Mouse (Mus musculus) liver, embryonic 16.5 days (tissue): ENCODE results near the gene Ncoa5. TPM values are rescaled to one million over a fixed set of nuclear protein-coding genes. Genes with fewer than 3 reads are reported as not detected.
A peak's percentile ranks its signal among the peaks of the same experiment; 100 is the strongest.

Experiments used
- ATAC-seq: fragments of 200-750 bp; cut with Nextera tagmentation; 2 replicates; pipeline ENCODE4 v1.8.0; 2017; ENCODE audit warnings: low read depth, mild to moderate bottlenecking, moderate number of reproducible peaks, moderate library complexity
- H3K27ac ChIP-seq: fragments of 300-500 bp; sonication (generic); 2 replicates; pipeline ENCODE4 v1.5.1; 2014; ENCODE audit warnings: mild to moderate bottlenecking, low read length
- H3K27me3 ChIP-seq: fragments of 300-500 bp; sonication (generic); 2 replicates; pipeline ENCODE4 v1.6.1; 2014; ENCODE audit warnings: low read depth, low read length, mixed read lengths; ENCODE audit not compliant: control insufficient read depth, insufficient read depth
- H3K36me3 ChIP-seq: fragments of 300-500 bp; sonication (generic); 2 replicates; pipeline ENCODE4 v1.6.1; 2014; ENCODE audit warnings: mild to moderate bottlenecking; ENCODE audit not compliant: control insufficient read depth, insufficient read depth
- H3K4me1 ChIP-seq: fragments of 300-500 bp; sonication (generic); 2 replicates; pipeline ENCODE4 v1.6.1; 2014; ENCODE audit warnings: low read depth, low read length, mixed read lengths; ENCODE audit not compliant: control insufficient read depth
- H3K4me2 ChIP-seq: fragments of 300-500 bp; sonication (generic); 2 replicates; pipeline ENCODE4 v1.6.1; 2014; ENCODE audit warnings: low read depth, low read length, mixed read lengths
- H3K4me3 ChIP-seq: fragments of 300-500 bp; sonication (generic); 2 replicates; pipeline ENCODE4 v1.5.1; 2014; ENCODE audit warnings: low read depth, mild to moderate bottlenecking, low read length
- H3K9ac ChIP-seq: fragments of 300-500 bp; sonication (generic); 2 replicates; pipeline ENCODE4 v1.6.1; 2014; ENCODE audit warnings: low read depth, low read length
- H3K9me3 ChIP-seq: fragments of 300-500 bp; sonication (generic); replicated peaks from 2 replicates; pipeline ENCODE4 v1.6.1; 2016; ENCODE audit warnings: low read length; ENCODE audit not compliant: control insufficient read depth
- WGBS: fragments of 180-500 bp; shearing (Covaris S2); extraction: QIAGEN DNeasy Blood & Tissue Kit; methylation state at CpG from one replicate; pipeline ENCODE4 v1.1.7; 2014; ENCODE audit not compliant: insufficient replicate concordance; 5-methylcytosine and 5-hydroxymethylcytosine counted together
- polyA plus RNA-seq: library from polyadenylated mRNA; unstranded; fragments of >200 nt; fragmentation: Nextera tagmentation; extraction: Ambion mirVana; gene quantifications from 2 replicates; pipeline ENCODE4 v1.2.1, GENCODE M21; 2015

Ncoa5 gene
- polyA plus RNA-seq, 1 experiment from 2014 or later = 15.3 TPM

DNA sequence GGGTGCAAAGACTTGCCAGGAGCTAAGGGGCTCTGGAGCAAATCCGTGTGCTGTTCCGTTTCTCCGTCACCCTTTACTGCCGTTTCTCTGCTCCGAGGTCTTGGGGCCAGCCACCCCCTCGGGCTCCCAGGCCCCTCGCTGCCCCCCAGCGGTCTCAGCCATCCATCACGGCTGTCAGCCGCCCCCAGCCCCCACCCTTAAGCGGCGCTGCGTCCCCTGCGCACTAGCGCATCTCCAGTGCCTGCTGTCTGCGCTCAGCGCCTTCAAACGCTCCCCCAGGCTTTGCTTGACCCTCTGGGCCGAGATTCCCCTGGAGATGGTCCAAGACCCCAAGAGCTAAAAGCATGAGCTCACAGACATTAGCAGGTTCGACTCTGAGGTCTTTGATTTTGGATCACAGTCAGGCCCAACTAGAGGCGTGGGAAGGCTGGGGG lies 65.3 kb downstream of the Ncoa5 start:
- Histone ChIP-seq H3K27ac (no peak overlapping the region), H3K9me3 (no peaks in the 10 kb centered on the region), H3K4me1 (no peaks in the 10 kb centered on the region), H3K4me2 (no peak overlapping the region), H3K36me3 (no peaks in the 10 kb centered on the region), H3K27me3 (peaks cover 56% of the 10 kb centered on the region), H3K9ac (no peak overlapping the region), H3K4me3 (no peak overlapping the region)
- ATAC-seq = no peak
- WGBS = 4% methylated on average over 21 of the region's 21 CpGs

DNA sequence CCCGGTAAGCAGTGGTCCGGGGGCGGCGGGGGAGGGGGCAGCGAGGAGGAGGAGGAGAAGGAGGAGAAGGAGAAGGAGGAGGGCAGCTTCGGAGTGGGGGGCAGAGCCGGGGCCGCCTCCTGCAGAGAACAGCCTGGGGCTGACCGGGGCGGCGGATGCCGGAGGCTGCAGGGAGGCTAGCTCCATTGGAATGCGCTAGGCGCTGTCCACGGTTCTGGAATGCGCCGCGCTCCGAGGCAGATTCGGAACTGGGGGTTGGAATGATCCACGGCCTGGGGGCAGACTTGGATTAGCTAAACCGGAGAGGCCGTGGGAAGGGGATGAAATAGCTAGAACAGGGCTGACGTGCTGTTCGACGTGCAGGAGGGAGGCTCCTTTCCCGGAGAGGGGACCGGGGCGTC lies 66.2 kb downstream of the Ncoa5 start:
- WGBS = 1% methylated on average over 29 of the region's 29 CpGs
- Histone ChIP-seq H3K27ac (no peak overlapping the region), H3K27me3 (peaks cover 56% of the 10 kb centered on the region), H3K36me3 (no peaks in the 10 kb centered on the region), H3K9me3 (no peaks in the 10 kb centered on the region), H3K9ac (no peak overlapping the region), H3K4me3 (no peak overlapping the region), H3K4me1 (no peaks in the 10 kb centered on the region), H3K4me2 (peak overlapping the region; percentile 16; the same call in 1 of the 2 replicates)
- no peak for ATAC-seq

DNA sequence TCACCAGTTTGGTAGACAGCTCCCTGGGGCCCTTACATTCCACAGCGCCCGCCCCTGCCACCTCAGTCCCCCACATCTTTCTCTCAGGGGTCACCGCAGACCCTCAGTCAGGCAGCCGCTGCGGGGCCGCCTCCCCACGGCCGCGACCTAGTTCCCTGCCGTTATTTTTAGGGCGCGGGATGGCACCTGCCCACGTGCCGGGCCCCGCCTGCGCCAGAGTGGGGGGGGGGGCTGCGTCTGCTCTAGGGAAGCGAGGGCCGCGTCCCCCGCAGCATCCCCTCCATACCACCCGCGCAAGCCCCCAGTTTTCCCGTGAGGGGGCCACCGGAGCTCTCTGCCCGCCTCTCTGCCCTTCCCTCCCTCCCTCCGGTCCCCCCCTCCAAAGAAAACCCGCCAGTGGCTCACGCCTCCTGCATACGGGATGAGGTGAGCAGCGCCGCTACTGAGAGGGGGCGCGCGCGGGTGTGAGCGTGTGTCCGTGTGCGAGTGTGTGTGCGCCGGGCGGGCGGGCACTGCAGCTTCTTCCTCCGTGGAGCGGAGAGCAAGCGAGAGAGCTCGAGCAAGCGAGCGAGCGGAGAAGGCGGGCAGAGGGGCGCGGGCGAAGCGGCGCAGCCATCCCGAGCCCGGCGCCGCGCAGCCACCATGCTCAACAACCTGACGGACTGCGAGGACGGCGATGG lies 66.8 kb downstream of the Ncoa5 start:
- Histone ChIP-seq H3K9me3 (no peaks in the 10 kb centered on the region), H3K27ac (no peak overlapping the region), H3K4me3 (no peak overlapping the region), H3K4me2 (peak overlapping the region; percentile 16; the same call in 1 of the 2 replicates), H3K27me3 (peaks cover 54% of the 10 kb centered on the region), H3K9ac (no peak overlapping the region), H3K36me3 (no peaks in the 10 kb centered on the region), H3K4me1 (no peaks in the 10 kb centered on the region)
- 3% methylated on average over 64 of the region's 65 CpGs for WGBS
- ATAC-seq = no peak

DNA sequence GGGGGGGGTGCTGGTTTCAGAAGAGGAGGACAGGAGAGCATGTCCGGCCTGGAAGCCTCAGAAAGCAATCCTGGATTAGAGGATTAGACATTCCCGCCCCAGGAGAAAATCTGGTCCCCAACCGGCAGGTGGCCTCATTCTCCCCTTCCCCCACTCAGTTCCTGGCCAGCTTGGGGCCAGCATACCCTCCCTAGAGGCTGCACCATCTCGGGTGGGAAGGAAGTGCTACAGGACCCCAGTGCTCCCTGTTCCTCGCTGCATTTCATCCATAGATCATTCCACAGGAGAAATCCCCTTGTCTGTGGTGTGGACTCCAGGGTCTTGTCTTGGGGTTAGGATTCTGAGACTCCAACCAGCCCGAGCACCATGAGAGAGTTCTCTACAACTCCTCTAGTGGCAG lies 67.5 kb downstream of the Ncoa5 start:
- WGBS = 15% methylated on average over 6 of the region's 6 CpGs
- Histone ChIP-seq H3K4me2 (no peak overlapping the region), H3K27me3 (peaks cover 54% of the 10 kb centered on the region), H3K27ac (no peak overlapping the region), H3K9me3 (no peaks in the 10 kb centered on the region), H3K36me3 (no peaks in the 10 kb centered on the region), H3K9ac (no peak overlapping the region), H3K4me1 (no peaks in the 10 kb centered on the region), H3K4me3 (no peak overlapping the region)
- ATAC-seq = no peak

DNA sequence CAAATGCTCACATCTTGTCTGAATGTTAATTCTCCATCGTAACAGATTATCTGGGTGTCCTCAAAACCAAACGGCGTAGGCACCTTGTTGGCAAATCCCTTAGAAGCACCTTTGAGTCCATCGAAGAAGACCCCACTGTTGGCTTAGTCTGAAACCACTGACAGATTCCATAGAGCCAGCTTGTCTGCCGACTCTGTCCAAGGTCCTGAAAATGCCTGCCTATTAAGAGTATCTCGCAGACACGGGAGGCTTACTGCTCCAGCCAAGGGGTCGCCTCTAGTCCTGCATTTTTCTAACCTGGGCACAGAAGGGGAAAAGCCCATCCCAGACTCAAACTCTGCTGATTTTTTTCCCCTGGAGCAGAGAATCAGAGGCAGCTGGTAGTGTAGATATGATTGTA lies 68.3 kb downstream of the Ncoa5 start:
- H3K4me1 ChIP-seq = no peaks in the 10 kb centered on the region
- H3K4me3 ChIP-seq = no peak overlapping the region
- WGBS = 11% methylated on average over 8 of the region's 8 CpGs
- no peak overlapping the region for H3K9ac ChIP-seq
- no peak overlapping the region for H3K4me2 ChIP-seq
- no peaks in the 10 kb centered on the region for H3K36me3 ChIP-seq
- no peaks in the 10 kb centered on the region for H3K9me3 ChIP-seq
- no peak for ATAC-seq
- no peak overlapping the region for H3K27ac ChIP-seq
- H3K27me3 ChIP-seq = peaks cover 49% of the 10 kb centered on the region

DNA sequence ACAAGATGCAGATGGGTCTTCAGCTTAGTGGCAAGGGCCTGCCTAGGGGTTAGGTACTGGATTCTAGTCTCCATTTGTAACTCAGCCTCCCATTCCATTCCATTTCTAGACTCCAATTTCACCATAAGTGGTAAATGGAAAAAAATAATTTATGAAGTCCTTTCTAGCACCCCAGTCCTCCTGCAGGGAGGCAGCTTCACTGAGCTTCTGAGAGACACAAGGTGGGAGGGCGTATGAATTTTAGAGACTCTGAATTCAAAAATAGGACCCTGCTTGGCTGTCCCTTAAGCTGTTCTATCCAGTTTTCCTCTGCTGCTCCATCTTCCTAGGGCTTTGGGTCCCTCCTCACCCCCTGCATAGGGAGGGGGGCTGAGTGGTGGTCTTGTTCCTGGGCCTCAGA lies 69.7 kb downstream of the Ncoa5 start:
- peaks cover 38% of the 10 kb centered on the region for H3K27me3 ChIP-seq
- no peaks in the 10 kb centered on the region for H3K9me3 ChIP-seq
- no peak overlapping the region for H3K27ac ChIP-seq
- peaks cover 2% of the 10 kb centered on the region; the same call in 1 of the 2 replicates for H3K4me1 ChIP-seq
- H3K36me3 ChIP-seq = no peaks in the 10 kb centered on the region
- WGBS = 50% methylated on average over 1 of the region's 1 CpGs
- no peak for ATAC-seq
- H3K4me3 ChIP-seq = no peak overlapping the region
- H3K9ac ChIP-seq = no peak overlapping the region
- H3K4me2 ChIP-seq = no peak overlapping the region

DNA sequence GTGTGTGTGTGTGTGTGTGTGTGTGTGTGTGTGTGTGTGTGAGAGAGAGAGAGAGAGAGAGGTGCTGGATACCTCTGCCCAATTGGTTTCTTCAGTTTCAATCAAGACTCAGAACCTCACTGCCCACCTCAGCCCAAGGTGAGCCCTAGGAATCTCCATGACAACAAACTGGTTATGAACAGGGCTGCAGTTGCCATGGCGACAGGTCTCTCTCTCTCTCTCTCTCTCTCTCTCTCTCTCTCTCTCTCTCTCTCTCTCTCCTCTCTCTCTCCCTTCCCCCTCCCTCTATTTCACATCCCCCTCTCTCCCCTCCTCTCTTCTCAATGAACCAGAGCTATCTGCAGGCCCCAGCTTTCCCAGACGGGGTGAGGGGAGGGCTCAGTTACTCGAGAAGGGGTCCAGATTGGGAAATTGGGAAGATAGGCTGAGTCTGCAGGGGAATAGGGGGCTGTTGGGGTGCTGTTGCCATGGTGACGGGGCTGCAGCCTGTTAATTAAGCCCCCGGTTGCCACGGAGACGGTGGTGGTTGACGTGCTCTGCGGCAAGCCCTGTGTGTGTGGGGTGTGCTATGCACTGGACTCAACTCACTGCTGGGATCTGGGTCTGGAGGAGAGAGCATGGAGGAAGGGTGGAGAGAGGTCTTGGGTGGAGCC lies 70.3 kb downstream of the Ncoa5 start:
- no peak overlapping the region for H3K27ac ChIP-seq
- WGBS = 43% methylated on average over 9 of the region's 9 CpGs
- H3K4me3 ChIP-seq = no peak overlapping the region
- no peak overlapping the region for H3K4me2 ChIP-seq
- no peak overlapping the region for H3K9ac ChIP-seq
- H3K36me3 ChIP-seq = no peaks in the 10 kb centered on the region
- peaks cover 32% of the 10 kb centered on the region for H3K27me3 ChIP-seq
- no peak for ATAC-seq
- H3K4me1 ChIP-seq = peaks cover 2% of the 10 kb centered on the region; the same call in 1 of the 2 replicates
- no peaks in the 10 kb centered on the region for H3K9me3 ChIP-seq

DNA sequence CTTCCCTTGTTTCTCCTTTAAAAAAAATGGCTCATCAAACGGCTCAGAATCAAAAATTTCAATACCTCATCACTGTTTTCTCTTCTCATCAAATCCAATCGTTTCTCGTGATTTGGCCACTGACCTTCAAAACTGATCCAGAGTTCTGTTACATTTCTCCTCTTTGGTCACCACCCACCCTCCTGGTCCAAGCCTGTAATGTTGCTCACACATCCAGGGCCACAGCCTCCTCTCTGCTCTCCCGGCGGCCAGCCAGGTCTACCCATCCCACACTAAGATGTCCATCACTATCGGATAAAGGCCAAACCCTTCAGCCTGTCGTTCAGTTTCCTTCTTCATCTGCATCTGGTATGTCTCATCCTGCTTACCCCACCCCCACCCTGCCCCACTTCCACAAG lies 72.5 kb downstream of the Ncoa5 start:
- ATAC-seq = no peak
- H3K36me3 ChIP-seq = no peaks in the 10 kb centered on the region
- peaks cover 2% of the 10 kb centered on the region; the same call in 1 of the 2 replicates for H3K4me1 ChIP-seq
- H3K27me3 ChIP-seq = peaks cover 11% of the 10 kb centered on the region
- no peaks in the 10 kb centered on the region for H3K9me3 ChIP-seq
- H3K9ac ChIP-seq = no peak overlapping the region
- 25% methylated on average over 7 of the region's 7 CpGs for WGBS
- no peak overlapping the region for H3K4me3 ChIP-seq
- H3K27ac ChIP-seq = no peak overlapping the region
- no peak overlapping the region for H3K4me2 ChIP-seq

DNA sequence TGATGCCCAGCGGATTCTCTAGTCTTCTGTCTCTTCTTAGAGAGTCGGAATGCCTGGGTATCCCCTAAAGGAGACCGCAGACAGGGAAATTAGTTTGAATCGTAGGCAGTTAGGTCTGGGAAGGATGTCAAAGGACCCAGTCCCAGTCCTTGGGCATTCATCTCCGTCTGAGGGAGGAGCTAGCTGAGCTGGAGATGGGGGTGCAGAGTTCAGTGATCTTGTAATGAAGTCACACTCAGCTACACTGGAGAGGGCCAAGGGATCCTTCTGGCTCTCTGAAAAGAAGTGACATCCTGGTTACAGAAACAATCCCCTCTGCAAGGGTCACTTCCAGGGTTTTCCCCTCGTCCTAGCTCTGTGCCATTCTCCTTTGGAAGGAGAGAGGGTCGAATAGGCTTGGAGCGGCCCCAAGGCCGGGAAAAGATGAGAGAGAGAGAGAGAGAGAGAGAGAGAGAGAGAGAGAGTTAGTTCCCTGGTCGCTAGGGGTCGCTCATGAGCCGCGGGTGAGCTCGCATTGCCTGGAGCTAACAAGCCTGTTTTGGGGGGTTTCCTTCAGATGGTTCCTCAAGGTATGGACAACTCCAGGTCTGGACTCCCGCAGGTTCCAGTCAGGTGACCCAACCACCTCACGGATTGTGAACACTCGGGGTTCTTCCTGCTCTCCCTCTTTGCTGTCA lies 73.0 kb downstream of the Ncoa5 start:
- no peak overlapping the region for H3K4me3 ChIP-seq
- WGBS = 10% methylated on average over 17 of the region's 17 CpGs
- no peaks in the 10 kb centered on the region for H3K9me3 ChIP-seq
- no peak for ATAC-seq
- no peaks in the 10 kb centered on the region for H3K36me3 ChIP-seq
- H3K4me2 ChIP-seq = no peak overlapping the region
- H3K4me1 ChIP-seq = peaks cover 2% of the 10 kb centered on the region; the same call in 1 of the 2 replicates
- H3K27ac ChIP-seq = no peak overlapping the region
- H3K9ac ChIP-seq = no peak overlapping the region
- H3K27me3 ChIP-seq = peaks cover 6% of the 10 kb centered on the region
